Mouse (Mus musculus) lung, adult 10 weeks (tissue): ENCODE measurements around the gene Sult6b2. TPM values are rescaled to one million over a fixed set of nuclear protein-coding genes. Genes with fewer than 3 reads are reported as not detected.

Source experiments
- polyA plus RNA-seq: library from polyadenylated mRNA; stranded (reverse); fragments of 350-450 nt; fragmentation: Illumina TruSeq; extraction: RNeasy Lipid Tissue Mini Kit (QIAGEN cat#74804); gene quantifications from one replicate; pipeline ENCODE4 v1.2.3, GENCODE M21; 2014; ENCODE audit warnings: low read depth, low replicate concordance; ENCODE audit not compliant: insufficient read depth

The Sult6b2 gene
- polyA plus RNA-seq, result not detected

DNA sequence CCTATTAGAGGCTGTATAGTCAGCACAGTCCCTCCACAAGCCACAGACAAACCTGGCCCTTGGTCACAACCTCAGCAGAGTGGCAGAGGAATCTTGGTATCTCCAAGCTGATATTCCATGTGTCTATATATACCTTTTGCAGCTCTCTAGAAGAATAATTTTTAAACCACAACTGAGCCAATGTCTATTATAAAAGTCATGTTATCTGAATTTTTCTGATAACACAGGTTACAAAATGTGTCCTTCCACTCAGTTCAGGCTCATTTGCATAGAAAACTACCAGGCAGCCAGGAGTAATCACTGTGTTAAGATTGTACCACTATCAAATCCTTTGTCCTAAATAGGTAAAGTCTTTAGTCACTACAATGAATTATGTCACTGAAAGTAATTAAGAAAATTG lies at the start of gene Sult6b2:
Gene Sult6b2 (minus strand): TSS at position 101 of the 400 bp plus-strand sequence.

DNA sequence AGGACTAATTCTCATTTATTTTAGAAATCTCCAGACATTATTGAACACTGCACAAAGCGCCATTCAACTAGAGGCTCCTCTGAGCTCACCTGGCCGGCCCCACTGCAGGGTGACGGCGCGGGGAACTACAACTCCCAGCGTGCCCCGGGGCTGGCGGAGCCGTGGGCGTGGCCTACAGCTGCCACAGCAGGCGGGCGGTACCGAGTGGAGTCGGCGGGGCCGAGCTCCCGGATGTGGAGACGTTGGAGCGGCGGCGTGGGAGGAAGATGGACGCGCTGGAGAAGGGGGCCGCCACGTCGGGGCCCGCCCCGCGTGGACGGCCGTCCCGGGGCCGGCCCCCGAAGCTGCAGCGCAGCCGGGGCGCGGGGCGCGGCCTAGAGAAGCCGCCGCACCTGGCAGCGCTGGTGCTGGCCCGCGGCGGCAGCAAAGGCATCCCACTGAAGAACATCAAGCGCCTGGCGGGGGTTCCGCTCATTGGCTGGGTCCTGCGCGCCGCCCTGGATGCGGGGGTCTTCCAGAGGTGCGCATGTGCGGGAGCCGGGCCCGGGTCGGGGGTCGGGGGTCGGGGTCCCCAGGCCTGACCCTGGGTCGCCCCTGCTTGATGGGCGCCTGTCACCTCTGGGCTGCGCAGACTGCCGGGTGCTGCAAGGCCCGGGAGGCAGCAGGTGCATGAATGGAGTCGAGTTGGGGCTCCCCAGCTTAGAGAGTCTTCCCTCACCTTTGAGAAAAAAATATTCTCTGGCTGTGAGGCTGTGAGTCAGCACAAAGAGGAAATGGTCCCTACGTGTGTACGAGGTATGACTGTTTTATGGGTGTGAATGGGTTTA lies 47.6 kb downstream of the Sult6b2 start, which contains the start of gene Cmas:
Gene Cmas (plus strand): TSS at position 180 of the 827 bp plus-strand sequence.

Other genes with a start within 250 kb of the Sult6b2 start
- gene Kcnj8, start 232.9 kb downstream of the Sult6b2 start, polyA plus RNA-seq, result 7.5 TPM
- gene Abcc9, start 102.2 kb downstream of the Sult6b2 start, polyA plus RNA-seq, result 2.0 TPM
- 29.6 TPM for gene Cmas, start 47.8 kb downstream of the Sult6b2 start, polyA plus RNA-seq
- 0.96 TPM for gene St8sia1, start 159.9 kb upstream of the Sult6b2 start, polyA plus RNA-seq